Mouse (Mus musculus): Measurements from ENCODE around the gene Cryga.
A peak's percentile ranks its signal among the peaks of the same experiment; 100 is the strongest.

Gene Cryga

DNA sequence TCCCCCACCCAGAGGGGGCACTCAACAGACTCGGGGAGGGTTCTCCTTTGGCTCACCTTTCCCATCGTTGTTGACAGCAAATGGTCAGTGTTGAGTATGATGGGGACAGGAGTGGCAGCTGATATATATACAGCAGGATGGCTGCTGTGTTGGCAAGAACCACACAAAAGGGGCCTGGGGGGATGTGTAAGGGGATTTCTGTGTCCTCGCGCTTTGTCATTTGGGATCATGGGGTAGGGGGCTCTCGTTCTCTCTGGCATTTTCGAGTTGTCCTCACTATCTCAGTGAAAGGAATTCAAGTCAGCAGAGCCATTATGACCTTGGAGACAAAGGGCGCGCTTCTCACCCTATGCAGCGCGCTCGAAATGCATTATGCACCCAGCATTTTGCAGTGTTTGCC, at the start of gene Cryga:
Gene Cryga, minus strand, starts transcription at position 101 of the 400 bp plus-strand sequence.
- DNase-seq (ENCODE audit: low spot score in 2 of 2) = no peak

DNA sequence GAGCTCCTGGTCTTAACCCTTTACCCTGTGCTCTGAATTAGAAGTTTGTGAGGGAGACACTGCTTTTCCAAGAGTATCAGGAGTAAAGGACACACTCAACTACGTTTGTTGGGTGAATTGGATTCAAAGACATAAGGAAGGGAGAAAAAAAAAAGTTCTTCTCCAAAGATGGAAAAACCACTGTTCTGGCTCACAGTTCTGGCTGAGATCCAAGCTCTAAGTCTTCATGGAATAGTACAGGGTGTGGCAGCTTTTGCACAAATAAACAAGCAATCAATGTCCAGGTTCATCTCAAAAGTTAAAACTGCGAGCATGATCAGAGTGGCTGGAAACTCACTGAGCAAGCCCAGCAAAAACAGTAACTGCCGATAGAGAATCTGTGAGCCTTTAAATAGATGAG, 44.8 kb upstream of the Cryga start:
- no peak for DNase-seq (ENCODE audit: low spot score in 2 of 2)

DNA sequence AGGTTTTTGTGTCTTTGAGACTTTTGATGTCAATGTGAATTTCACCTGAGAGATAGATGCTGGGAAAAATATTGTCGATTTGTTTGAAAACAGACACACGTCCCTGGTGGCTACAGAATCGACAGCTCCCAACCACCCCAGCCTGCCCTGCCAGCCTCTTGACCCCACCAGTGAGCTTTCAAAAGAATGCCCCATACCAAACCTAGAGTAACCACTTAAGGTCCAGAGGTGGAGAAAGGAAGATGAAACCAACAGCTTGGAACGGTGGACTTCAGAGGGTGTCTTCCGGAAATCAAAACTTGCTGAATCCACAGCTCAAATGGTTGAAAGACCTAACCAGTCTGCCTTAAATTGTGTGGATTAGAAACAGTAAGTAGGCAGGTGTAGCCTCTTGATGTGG, 44.2 kb upstream of the Cryga start:
- DNase-seq (ENCODE audit: low spot score in 2 of 2) = no peak

DNA sequence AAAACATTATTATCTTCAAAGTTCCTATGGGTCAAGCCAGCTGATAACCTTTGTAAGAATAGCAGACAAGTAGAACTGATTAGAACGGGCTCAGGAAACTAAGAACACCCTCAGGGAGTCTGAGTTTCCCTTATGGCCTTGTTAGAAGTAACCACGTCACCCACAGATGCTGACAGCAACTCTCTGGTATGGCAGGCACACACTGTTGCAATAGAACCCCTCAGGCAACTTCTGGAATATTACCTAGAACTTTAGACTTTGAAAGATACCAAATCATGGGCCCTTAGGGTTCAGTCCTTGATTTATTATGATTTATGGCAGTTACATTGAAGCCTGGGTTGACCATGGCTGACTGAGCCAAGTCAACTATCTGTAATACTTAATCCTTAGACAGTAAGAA, 43.4 kb upstream of the Cryga start:
- no peak for DNase-seq (ENCODE audit: low spot score in 2 of 2)

DNA sequence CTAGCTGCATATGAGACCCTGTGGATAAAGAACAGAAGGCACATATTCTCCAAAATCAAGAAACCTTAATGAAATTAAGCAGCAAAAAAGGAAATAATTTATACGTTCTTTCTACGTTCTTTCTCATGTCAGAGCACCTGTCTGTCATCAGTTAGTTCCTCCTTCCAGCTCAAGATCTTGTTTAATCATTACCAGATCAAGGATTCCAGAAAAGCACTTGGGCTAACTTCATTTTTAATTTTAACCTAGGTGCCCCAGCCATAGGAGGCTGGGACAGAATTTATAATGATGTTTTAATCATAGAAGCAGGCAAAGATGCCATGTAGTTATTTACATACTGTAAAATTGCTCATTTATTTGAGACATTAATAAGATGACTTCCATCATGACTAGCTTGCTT, 41.6 kb upstream of the Cryga start:
- no peak for DNase-seq (ENCODE audit: low spot score in 2 of 2)

DNA sequence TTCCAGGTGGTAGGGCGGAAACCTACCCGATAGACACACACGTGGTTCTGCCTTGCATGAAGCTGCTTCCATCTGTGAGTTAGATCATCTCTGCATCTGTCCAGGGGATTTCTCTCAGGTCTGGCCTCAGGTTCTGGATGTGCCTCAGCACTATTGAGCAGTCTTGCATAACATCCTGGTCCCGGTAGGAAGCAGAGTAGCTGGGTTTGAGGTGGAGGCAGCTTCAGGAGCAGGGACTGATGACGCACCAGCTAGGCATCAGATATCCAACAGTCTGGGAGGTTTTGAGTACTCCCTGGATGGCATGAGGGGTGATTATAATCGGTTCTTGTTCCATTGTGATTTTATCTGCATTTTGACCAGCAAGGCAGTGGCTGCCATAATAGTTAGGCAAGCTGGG, 34.4 kb upstream of the Cryga start:
- DNase-seq (ENCODE audit: low spot score in 2 of 2) = no peak

DNA sequence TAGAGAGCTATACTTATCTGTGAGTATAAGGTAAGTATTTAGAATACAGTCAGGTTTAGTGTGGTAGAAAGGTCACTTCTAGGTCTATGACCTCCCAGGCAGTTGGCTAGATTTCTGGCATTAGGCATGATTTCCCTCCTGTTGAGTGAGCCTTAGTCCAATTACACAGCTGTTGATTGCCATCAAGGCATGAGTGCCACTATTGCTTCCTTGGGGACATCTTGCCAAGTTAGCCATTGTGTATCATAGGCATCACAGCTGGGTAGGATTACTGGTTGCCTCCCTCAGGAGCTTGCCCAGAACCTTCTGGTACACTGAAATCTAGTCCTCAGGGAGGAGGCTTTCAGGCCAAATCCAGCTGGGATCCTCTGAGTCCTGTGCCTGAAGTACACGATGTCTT, 29.7 kb upstream of the Cryga start:
- DNase-seq (ENCODE audit: low spot score in 2 of 2) = no peak

DNA sequence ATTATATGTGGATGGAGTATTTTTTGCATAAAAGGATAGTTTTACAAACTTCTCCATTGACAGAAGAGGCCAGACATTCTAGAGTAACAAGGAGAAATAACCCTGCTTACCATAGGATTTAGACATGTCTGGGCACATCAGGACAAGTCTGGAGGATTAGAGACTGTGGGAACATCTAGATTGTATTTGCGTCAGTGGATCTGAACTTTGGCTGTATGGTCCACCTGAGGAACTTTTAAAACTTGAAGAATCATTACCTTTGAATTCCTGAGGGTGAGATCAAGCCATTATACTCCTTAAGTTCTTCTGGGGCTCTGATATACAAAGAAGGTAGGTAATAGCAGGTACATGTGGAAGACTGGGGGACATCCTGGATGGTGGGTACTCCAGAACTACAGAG, 28.5 kb upstream of the Cryga start:
- no peak for DNase-seq (ENCODE audit: low spot score in 2 of 2)

DNA sequence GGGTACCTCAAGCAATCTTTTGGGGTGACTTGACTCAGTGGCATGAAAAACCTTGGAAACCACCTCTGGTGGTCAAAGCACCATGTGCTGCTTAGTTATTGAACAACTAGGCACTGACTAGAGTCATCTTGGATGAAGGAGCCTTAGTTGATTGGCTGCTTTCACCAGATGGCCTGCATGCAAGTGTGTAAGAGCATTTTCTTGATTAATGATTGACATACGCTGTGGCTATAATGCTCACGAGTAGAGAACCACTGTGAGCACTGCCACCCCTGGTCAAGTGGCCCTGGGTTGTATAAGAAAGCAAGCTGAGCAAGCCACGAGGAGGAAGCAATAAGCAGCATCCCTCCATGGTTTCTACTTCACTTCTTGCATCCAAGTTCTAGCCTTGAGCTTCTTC, 27.1 kb upstream of the Cryga start:
- no peak for DNase-seq (ENCODE audit: low spot score in 2 of 2)

DNA sequence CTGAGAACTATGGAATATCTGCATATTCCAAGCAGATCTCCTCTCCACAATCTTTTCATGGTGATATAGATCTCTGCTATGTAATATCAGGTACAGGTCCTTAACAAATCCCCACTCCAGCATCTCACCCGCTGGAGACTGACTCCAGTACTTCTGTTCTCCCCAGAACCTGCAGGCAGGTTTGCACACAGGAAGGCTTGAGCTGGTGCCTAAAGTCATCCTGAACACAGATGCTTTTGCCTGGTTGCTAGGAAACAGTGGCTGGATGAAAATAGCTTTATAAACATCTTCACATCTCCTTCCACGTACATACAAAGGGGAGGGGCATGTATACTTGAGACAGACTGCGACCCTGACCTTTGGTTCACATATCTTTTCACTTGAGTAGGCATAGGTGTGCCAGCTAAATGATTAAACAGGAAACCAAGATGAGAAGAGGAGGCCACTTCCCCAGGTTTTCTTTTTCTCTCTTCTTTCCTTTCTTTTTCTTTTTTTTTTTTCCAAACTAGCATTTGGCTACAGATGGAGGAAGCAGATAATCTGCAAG, 26.5 kb upstream of the Cryga start:
- peak in 1 of 2 experiments; percentile 19 for DNase-seq (ENCODE audit: low spot score in 2 of 2)

DNA sequence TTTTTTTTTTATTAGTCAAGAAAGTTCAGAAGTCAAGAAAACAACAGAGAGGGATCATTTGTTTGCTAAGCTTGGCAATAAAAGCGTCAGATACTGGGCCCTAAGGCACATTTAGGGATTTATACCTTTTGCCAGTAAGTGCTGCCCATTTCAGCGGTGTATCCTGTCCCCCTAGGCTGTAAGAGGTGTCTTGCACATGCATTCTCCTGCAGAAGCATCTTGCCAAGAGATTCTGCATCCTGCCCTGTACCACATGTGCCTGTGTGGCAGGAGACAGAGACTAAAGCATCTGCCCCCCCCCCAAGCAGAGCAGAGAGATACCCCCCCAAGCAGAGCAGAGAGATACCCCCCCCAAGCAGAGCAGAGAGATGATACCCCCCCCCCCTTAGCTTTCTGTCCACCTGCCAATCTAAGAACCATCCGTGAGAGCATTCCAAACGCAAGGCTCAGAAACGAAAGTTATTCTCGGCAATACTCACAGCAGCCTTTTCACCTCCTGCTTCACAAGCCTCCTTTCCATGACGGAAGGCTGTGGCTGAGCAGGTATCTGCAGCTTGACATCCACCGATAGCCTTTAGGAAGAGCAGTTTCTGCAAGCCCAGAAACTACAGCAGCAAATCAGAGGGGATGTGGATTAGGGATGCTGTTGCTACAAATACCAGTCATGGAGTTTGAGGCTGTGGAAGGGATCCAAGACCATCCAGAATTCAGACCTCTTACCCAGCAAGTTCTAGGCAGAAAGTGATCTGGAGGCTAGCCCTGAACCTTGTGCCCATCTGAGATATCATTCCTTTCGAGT, 19.6 kb upstream of the Cryga start, which contains the start of gene D630023F18Rik:
Gene D630023F18Rik, minus strand, starts transcription at position 641 of the 799 bp plus-strand sequence.
- peak in 1 of 2 experiments; percentile 54 for DNase-seq (ENCODE audit: low spot score in 2 of 2)

DNA sequence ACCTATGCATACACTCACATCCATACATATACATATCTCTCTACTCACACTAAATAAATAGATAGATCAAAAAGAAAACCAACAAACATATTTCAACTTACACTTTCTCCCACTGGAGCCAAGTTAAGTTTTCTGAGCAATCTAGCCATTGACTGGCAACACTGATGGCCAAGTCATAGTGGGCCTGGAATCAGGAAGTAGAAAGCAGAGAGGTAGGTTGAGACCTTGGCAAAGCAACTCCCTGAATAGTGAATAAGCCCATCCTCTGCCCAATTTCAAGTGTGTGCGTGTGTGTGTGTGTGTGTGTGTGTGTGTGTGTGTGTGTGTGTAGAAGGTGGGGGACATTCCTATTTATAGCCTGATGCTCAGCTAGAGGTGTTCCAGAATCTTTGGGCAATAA, 16.3 kb upstream of the Cryga start, which contains the start of gene Gm28845:
Gene Gm28845, minus strand, starts transcription at position 121 of the 400 bp plus-strand sequence.
- DNase-seq (ENCODE audit: low spot score in 2 of 2) = no peak

DNA sequence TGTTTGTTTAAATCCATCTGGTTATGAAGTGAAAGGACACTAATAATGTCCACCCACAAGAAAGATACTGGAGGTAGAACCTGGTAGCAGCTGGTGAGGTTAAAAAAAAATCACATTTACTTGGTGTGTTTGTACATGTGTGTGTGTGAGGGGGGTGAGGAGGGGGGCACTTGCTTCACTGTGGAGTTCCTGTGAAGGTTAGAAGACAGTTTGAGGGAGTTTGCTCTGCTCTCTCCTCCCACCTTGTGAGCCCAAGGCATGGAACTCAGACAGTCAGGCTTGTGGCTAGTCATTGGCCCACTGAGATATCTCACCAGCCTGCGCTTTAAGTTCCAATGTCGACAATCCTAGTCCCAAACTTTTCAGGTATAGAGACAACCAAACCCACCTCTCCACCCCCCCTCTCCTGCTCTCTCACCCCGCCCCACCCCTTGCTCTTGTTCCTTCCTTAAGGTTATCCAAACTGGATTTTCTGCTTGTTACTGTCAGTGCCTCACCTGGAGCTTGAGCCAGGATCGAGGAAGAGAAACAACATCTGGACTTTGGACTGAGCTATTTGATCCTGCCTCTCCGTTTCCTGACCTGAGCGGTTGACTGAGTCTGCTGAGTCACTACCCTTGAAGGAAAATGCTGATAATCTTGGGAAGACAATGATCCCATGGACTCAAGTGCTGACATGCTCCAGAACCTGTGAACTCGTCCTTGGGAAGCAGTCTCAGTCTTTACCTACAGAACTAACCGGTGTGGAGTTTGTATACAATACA, 15.2 kb upstream of the Cryga start:
- no peak for DNase-seq (ENCODE audit: low spot score in 2 of 2)

DNA sequence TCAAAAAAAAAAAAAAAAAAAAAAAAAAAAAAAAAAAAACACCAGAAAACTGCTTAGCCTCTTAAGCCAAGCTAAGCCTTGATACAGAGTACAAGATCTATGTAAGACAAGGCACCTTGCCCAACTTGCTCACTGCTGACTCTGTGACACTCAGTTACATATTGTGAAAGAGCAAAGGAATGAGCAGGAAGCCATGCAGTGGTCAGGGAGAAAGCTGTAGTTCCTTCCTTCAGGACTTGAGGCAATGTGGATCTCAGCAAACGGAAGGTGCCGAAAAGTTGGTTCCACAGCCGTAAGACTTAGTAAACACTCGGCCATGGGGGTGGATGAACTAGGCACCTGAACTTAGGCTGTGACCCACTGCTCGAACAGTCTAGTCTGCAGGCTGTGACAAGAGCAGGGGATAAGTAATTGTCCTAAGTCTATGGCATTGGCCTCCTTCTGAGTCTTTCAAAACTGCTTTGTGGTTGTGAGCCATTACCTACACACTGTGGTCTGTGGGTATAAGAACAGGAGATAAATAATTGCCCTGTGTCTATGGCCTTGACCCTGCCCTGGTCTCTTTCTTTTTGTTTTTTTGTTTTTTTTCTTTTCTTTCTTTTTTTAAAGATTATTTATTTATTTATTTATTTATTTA, 10.5 kb upstream of the Cryga start:
- DNase-seq (ENCODE audit: low spot score in 2 of 2) = no peak

DNA sequence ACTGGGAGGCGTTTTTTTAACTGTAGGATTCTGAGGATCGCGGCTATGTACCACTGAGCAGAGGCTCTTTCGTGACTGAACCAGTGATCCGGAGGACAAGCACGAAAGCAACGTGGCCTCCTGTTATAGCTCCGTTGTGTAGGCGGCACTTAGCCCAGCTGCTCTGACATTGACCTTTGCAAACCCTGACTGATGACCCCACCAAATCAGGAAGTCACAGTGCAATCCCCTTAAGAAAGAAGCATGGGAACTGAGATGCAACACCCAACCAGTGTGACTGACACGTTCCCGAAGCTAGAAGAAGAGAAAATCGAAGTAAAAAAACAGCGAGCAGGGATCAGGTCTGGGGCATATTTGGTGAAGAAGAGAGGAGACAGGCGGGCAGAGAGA, 9.6 kb upstream of the Cryga start:
- DNase-seq (ENCODE audit: low spot score in 2 of 2) = no peak

DNA sequence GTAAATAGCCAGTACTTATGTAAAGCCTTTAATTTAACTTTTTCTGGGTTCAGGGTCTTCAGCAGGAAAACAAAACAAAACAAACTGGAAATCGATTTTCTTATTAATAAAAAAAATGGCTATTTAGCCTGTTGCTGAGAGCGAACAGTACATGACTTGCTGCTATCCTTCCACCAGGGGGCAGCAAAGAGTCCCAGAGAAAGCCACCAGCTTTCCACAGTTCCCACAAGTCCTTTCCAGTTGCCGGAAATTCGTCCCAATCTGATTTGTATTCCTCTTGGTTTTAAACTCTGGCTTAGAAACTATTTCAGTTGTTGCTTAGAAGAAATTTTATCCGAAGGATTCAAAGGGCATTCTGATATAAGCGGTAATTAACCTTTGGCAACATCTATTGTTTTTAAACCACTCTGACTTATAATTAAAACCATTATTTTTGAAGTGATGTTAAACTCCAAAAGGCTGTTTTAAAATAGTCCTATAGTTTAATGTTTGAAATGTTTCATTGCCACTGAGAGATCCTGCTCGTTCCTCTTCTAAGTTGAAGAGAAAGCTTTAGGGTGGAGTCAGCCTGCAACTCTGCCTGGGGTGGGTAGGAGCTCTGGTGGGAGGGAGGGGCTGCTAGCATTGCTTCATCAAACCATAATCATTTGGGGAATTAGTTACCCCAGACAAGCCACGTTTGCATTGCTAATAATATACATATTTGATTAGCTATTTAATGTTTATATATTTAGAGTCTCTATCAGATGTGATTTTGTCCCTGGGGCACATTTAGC, 9.0 kb upstream of the Cryga start:
- peak; percentile 22 to 66 for DNase-seq (ENCODE audit: low spot score in 2 of 2)

DNA sequence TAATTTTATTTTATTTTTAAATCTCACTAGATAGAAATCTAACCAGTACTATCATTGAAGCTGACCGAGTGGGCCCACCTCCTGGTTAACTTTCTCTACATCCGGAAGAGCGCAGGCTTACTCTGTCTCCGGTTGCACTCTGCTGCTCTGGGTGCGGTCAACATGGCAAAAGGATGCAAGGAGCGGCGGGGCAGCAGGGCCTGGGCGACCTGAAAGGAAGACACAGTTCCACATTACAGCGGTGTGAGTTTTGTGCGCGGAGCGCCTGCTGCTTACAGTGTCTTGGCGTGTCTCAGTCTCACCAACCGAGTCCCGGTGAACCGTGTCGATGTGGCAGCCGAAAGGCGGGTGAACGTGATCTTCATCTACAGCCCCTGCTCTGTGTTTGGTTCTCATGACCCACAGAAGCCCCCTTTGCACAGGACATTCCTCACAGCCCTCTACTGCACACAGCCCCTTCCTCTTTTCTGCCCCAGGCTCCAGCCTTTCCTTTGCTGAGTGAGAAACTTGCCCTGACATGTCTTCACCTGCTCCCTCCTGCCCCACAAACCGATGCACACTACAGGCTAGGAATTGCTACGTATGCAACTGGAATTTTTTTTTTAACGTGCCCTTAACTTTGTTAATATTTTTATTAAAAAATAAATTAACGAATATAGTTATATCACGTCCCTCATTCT, 6.7 kb upstream of the Cryga start:
- DNase-seq (ENCODE audit: low spot score in 2 of 2) = no peak

DNA sequence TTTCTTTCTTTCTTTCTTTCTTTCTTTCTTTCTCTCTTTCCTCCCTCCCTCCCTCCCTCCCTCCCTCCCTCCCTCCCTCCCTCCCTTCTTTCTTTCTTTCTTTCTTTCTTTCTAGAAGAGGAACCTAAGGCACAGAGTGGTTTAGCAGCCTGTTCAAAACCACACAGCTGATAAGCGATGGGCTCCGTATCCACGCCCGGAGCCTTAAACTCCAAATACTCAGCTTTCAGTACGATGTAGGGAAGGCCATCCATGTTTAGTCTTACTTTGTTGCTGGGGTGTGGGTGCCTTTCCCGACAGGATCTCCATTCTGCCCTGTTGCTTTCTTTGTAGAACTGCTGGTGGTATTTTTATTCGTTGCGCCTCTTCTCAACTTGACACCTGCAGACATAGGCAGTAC, 6.0 kb upstream of the Cryga start:
- DNase-seq (ENCODE audit: low spot score in 2 of 2) = no peak

DNA sequence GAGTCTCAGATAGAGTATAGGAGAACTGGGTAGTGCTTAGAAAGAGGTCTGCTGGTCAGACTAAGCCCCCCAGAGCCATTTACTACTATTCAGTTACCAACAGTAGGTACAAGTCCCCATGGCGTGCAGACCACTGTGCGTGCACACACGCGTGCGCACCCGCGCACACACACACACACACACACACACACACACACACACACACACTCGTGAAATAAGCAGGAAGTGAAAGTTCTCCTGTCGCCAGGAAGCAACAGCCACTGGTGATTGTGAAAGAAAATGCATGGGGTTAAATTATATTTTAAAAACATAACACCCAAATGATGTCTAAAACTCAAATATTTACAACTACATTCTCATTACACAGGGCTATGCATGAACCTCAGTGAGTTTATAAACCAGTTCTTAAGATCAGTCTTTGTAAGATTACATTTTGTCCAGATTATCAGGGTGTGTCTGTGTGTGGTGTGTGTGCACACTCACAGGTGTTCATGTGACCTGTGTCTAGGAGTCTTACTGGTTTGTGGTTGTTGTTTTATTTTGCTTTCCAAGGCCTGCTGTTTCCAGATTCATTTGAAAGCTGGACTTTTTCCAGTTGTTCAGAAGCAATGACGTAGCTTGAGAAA, 4.6 kb upstream of the Cryga start:
- no peak for DNase-seq (ENCODE audit: low spot score in 2 of 2)

DNA sequence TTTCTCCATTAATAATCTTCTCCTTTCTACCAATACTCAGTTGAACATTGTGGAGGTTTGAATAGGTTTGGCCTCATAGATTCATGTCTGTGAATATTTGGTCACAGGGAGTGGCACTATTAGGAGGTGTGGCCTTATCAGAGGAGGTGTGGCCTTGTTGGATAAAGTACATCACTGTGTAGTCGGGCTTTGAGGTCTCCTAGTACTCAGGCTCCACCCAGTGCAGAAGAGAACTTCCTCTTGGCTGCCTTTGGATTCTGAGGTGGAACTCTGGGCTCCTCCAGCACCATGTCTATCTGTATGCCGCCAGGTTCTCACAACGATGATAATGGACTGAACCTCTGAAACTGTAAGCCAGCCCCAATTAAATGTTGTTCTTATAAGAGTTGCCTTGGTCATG, 6.2 kb downstream of the Cryga start:
- DNase-seq (ENCODE audit: low spot score in 2 of 2) = no peak
